Mouse (Mus musculus): ENCODE data around the gene Itpkb. TPM values are rescaled to one million over a fixed set of nuclear protein-coding genes. Genes with fewer than 3 reads are reported as not detected.
A peak's percentile ranks its signal among the peaks of the same experiment; 100 is the strongest.

Itpkb gene
- polyA plus RNA-seq, 1 experiment from 2014 or later = 2.2 TPM

DNA sequence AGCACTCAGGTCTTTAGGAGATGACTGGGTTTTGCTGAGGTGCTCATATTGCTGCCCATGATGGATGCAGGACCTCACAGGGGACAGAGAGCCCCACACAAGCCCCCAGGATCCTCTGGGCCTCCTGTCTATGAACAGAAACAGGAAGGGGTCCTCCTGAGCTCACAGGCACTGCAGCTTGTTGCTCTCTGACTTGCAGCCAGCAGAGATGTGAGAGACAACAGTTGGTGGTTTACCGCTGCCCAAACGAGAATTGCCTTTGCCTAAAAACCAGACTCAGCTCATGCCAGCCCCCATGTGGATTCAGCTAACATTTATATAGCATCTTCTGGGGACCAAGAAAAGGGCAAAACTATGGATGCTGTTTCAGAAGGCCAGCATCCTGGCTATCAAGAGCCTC is 119.4 kb downstream of the Itpkb start:
- peaks cover under 1% of the 10 kb centered on the region; the same call in 1 of the 2 replicates for H3K4me1 ChIP-seq
- no peak overlapping the region for H3K27ac ChIP-seq (replicated peaks)
- whole genome bisulfite sequencing = 87% methylated on average over 2 of the region's 2 CpGs
- no peaks in the 10 kb centered on the region for H3K36me3 ChIP-seq
- H3K4me3 ChIP-seq = no peak overlapping the region
- no peak for DNase-seq (ENCODE audit: low spot score)
- H3K27me3 ChIP-seq (ENCODE audit: low read depth, poor library complexity, severe bottlenecking) = no peaks in the 10 kb centered on the region
- no peaks in the 10 kb centered on the region for H3K9me3 ChIP-seq (replicated peaks)

DNA sequence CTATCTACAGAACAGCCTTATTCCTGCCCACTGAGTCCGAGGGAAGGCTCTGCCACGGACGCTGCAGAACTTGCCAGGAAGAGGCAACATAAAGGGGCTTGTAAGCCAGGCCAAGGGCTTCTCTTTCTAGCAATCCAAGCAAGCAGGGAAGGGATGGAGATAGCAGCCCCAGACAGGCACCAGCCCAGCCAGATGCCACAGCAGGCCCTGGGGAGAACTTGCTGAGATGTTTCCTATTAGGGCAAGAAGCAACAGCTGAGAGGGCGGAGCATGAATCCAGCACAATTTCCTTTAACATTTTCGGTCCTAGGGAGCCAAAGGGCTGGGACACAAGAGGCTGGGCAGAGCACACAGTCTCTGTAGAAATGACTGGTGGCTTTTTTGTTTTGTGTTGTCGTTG is 128.0 kb downstream of the Itpkb start:
- 67% methylated on average over 6 of the region's 6 CpGs for WGBS
- H3K4me3 ChIP-seq = no peak overlapping the region
- H3K27me3 ChIP-seq (ENCODE audit: low read depth, poor library complexity, severe bottlenecking) = no peaks in the 10 kb centered on the region
- DNase-seq (ENCODE audit: low spot score) = no peak
- H3K27ac ChIP-seq (replicated peaks) = peak overlapping the region; percentile 33; the same call in 1 of the 2 replicates
- H3K36me3 ChIP-seq = no peaks in the 10 kb centered on the region
- no peaks in the 10 kb centered on the region for H3K9me3 ChIP-seq (replicated peaks)
- H3K4me1 ChIP-seq = peaks cover 37% of the 10 kb centered on the region

- DNase-seq (ENCODE audit: low spot score) = no peak
- H3K4me3 ChIP-seq = no peak overlapping the region
- no peaks in the 10 kb centered on the region for H3K9me3 ChIP-seq (replicated peaks)
- 75% methylated on average over 3 of the region's 3 CpGs for WGBS
- no peaks in the 10 kb centered on the region for H3K27me3 ChIP-seq (ENCODE audit: low read depth, poor library complexity, severe bottlenecking)
- H3K4me1 ChIP-seq = peaks cover 37% of the 10 kb centered on the region
- peak overlapping the region; percentile 23; the same call in 1 of the 2 replicates for H3K27ac ChIP-seq (replicated peaks)
- no peaks in the 10 kb centered on the region for H3K36me3 ChIP-seq
Measured at GRCm38 (mm10) chr1:180458680-180459079, 128.4 kb downstream of the Itpkb start.

DNA sequence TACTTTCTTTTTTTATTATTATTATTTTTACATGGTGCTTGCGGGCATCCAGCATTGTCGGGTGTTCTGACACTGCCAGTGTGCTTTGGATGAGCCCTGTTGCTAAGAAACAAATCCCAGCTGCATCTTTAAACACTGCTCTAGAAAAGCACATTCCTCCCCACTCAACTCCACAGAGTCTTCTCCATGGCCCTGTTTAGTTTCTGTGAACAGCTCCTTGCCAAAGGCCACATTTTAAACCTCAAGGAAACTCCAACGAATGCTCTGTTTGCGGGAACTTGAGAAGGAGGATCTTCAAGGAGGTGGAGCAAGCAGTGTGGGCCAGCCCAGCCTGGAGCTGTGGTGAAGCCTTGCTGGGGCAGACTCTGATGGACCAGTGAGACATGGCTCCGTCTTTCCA is 130.4 kb downstream of the Itpkb start:
- Histone ChIP-seq H3K4me1 (peaks cover 48% of the 10 kb centered on the region), H3K9me3 (replicated peaks) (no peaks in the 10 kb centered on the region), H3K36me3 (no peaks in the 10 kb centered on the region), H3K27me3 (ENCODE audit: low read depth, poor library complexity, severe bottlenecking) (no peaks in the 10 kb centered on the region), H3K4me3 (no peak overlapping the region), H3K27ac (replicated peaks) (peak overlapping the region; percentile 46; the same call in 1 of the 2 replicates)
- 53% methylated on average over 5 of the region's 5 CpGs for WGBS
- DNase-seq (ENCODE audit: low spot score) = no peak

DNA sequence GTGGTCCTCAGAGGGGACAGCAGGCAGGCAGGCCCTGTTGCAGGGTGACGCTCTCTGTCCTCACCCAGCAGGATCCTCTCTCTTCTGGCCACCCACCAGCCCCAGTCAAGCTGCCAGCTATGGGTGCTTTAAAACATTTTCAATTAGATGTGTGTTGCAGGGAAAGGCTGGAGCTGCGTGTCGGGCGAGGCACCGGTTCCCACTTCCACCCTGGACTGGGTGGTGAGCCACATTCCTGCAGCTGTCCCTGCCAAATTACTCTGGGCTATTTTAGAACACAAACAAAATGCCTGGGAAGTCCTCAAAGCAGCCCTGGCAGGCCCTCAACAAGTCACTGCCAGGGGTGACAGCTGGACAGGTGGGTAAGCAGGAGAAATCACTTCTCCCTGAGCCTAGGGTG is 132.1 kb downstream of the Itpkb start:
- no peak overlapping the region for H3K4me3 ChIP-seq
- H3K36me3 ChIP-seq = no peaks in the 10 kb centered on the region
- no peaks in the 10 kb centered on the region for H3K27me3 ChIP-seq (ENCODE audit: low read depth, poor library complexity, severe bottlenecking)
- DNase-seq (ENCODE audit: low spot score) = no peak
- no peaks in the 10 kb centered on the region for H3K9me3 ChIP-seq (replicated peaks)
- H3K4me1 ChIP-seq = peaks cover 48% of the 10 kb centered on the region
- H3K27ac ChIP-seq (replicated peaks) = no peak overlapping the region
- WGBS = 91% methylated on average over 5 of the region's 5 CpGs

DNA sequence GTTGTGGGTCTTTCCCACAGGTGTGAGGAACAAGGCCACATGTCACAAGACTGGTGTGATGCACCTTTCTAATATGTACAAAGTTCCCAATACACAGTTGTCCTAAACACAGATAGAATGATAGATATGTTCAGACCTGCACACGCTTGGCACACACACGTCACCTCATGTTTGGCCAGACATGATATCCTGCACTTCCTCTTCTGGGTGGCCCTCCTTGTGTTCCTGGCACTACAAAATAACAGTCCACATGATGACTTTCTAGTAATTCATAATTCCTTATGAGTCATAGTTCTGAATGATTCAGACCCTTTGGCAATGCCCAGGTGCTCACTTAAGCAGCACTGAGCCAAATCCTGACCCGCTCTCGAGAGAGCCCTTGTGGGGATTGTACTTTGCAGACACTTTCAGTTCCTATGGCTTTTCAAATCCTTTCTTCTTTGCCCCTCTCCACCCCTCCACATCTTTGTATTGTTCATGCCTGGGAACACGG is 132.7 kb downstream of the Itpkb start:
- Histone ChIP-seq H3K27me3 (ENCODE audit: low read depth, poor library complexity, severe bottlenecking) (no peaks in the 10 kb centered on the region), H3K4me1 (peaks cover 43% of the 10 kb centered on the region), H3K27ac (replicated peaks) (no peak overlapping the region), H3K4me3 (no peak overlapping the region), H3K9me3 (replicated peaks) (no peaks in the 10 kb centered on the region), H3K36me3 (no peaks in the 10 kb centered on the region)
- DNase-seq (ENCODE audit: low spot score) = no peak
- 94% methylated on average over 5 of the region's 5 CpGs for WGBS

DNA sequence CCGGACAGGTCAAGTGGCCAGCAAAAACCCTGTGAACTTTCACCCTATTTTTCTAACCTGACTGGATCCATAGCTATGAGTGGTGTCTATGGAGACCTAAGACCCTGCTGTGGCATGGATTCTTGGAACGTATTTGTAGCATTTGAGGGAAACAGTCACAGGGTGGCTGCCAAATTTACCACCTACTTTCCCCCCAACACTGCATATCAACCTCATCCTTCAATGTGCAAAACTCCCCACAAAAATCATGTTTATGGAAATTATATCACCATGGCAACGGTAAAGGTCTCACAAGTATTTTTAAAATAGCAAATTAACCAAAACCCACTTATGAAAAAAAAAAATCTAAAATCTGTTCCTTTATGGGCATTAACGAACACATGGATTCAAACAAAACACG is 134.1 kb downstream of the Itpkb start:
- Histone ChIP-seq H3K27me3 (ENCODE audit: low read depth, poor library complexity, severe bottlenecking) (no peaks in the 10 kb centered on the region), H3K4me3 (no peak overlapping the region), H3K4me1 (peaks cover 32% of the 10 kb centered on the region), H3K36me3 (no peaks in the 10 kb centered on the region), H3K27ac (replicated peaks) (no peak overlapping the region), H3K9me3 (replicated peaks) (no peaks in the 10 kb centered on the region)
- no peak for DNase-seq (ENCODE audit: low spot score)
- WGBS = 75% methylated on average over 5 of the region's 5 CpGs

DNA sequence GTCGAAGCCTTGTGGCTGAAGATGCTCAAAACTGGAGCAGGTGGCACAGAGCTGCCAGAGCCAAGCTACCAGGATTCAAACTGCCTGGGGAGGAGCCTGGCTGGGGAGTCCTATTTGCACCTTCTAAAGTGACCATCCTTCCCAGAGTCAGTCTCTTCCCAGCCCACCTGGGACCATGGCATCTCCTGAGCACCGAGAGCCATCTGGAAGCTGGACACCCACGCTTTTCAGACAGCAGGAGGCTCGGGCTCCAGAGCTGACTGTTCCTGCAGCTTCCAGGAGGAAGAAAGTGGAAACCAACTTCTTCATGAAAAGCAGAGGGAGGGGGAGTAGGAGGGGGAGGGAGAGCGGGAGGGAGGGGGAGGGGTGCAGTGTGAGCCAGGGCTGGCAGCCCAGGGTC is 135.3 kb downstream of the Itpkb start:
- no peaks in the 10 kb centered on the region for H3K9me3 ChIP-seq (replicated peaks)
- no peaks in the 10 kb centered on the region for H3K36me3 ChIP-seq
- no peak overlapping the region for H3K4me3 ChIP-seq
- peaks cover 20% of the 10 kb centered on the region for H3K4me1 ChIP-seq
- 71% methylated on average over 5 of the region's 5 CpGs for WGBS
- no peak for DNase-seq (ENCODE audit: low spot score)
- H3K27ac ChIP-seq (replicated peaks) = no peak overlapping the region
- no peaks in the 10 kb centered on the region for H3K27me3 ChIP-seq (ENCODE audit: low read depth, poor library complexity, severe bottlenecking)

- H3K4me1 ChIP-seq = peaks cover 11% of the 10 kb centered on the region
- no peak overlapping the region for H3K27ac ChIP-seq (replicated peaks)
- no peaks in the 10 kb centered on the region for H3K36me3 ChIP-seq
- H3K4me3 ChIP-seq = no peak overlapping the region
- WGBS = 88% methylated on average over 4 of the region's 4 CpGs
- no peak for DNase-seq (ENCODE audit: low spot score)
- no peaks in the 10 kb centered on the region for H3K9me3 ChIP-seq (replicated peaks)
- no peaks in the 10 kb centered on the region for H3K27me3 ChIP-seq (ENCODE audit: low read depth, poor library complexity, severe bottlenecking)
Measured at GRCm38 (mm10) chr1:180468004-180468403, 137.7 kb downstream of the Itpkb start.

DNA sequence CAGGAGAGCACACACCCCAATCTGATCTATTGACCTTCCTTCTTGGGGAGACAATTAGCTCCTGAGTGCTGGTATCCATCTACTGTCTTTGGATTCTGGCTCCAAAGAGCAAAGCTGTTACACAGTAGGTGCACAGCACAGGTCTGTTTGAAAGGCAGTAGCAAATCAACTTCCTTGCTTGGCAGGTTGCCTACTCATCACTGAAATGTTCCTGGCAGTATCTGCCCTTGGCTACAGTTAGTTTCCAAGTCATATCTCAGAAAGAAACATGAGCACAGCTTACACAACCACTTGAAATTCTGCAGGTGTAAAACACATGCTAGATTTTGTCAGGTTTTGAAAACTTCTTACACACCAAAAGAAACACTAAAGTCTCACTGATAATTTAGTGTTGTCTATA is 143.3 kb downstream of the Itpkb start:
- Histone ChIP-seq H3K9me3 (replicated peaks) (no peaks in the 10 kb centered on the region), H3K36me3 (no peaks in the 10 kb centered on the region), H3K27me3 (ENCODE audit: low read depth, poor library complexity, severe bottlenecking) (no peaks in the 10 kb centered on the region), H3K4me1 (no peaks in the 10 kb centered on the region), H3K27ac (replicated peaks) (no peak overlapping the region), H3K4me3 (no peak overlapping the region)
- no peak for DNase-seq (ENCODE audit: low spot score)

Other genes starting within 250 kb of the Itpkb start
- gene Coq8a, start 130.9 kb upstream of the Itpkb start, polyA plus RNA-seq (2016; fragmentation: Nextera tagmentation; extraction: Ambion mirVana) = 0.90 and 1.3 TPM in 2 replicates
- 6.2 and 6.5 TPM in 2 replicates for gene Psen2, start 67.0 kb upstream of the Itpkb start, polyA plus RNA-seq (2016; fragmentation: Nextera tagmentation; extraction: Ambion mirVana)
- 2.8 and 6.6 TPM in 2 replicates for gene Stum, start 153.0 kb downstream of the Itpkb start, polyA plus RNA-seq (2016; fragmentation: Nextera tagmentation; extraction: Ambion mirVana)
- gene Parp1, start 238.4 kb downstream of the Itpkb start, polyA plus RNA-seq (2016; fragmentation: Nextera tagmentation; extraction: Ambion mirVana) = 301 and 311 TPM in 2 replicates

Data from midbrain, embryonic 10.5 days (tissue).